Mouse (Mus musculus): ENCODE measurements around the gene Wfdc17.

DNA sequence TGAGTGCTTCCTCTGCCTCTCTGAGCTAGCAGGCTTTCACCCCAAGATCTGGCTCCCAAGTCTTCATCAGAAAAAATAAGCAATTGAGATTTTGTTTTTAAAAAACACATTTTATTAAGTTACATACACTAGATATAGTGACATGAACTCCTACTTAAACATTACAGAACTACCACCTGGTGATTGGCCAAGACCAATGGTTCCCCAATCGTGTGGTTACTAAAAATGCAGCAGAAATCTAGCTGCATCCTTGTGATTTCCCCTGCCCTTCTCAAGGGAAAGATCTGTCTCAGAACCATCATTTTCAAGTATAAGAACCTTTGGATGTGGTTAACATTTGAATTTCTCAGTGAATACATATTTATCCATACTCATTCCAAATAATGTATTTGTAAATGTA lies 30.4 kb downstream of the Wfdc17 start:
- TF ChIP-seq POLR2A (IDR thresholded peaks at IDR 0.05; ENCODE audit: borderline replicate concordance, low read depth, low read length) (no peak), CTCF (IDR thresholded peaks at IDR 0.05; ENCODE audit: low read depth, low read length) (no peak)
